Mouse (Mus musculus) MEL (cell line): Measurements from ENCODE around the gene Gm9817. TPM values are rescaled to one million over a fixed set of nuclear protein-coding genes. Genes with fewer than 3 reads are reported as not detected.

Source experiments
- DNase-seq: peaks from one replicate; pipeline ENCODE4 v3.0.0; 2011; ENCODE audit warnings: low read depth, low spot score
- H3K27ac ChIP-seq: 2 replicates; pipeline ENCODE4 v1.5.1; 2012; ENCODE audit warnings: low read depth, mild to moderate bottlenecking, control low read depth, low read length, moderate library complexity; ENCODE audit not compliant: control insufficient read depth
- H3K27me3 ChIP-seq, 2 experiments: fragments of 150-350 bp in 1 of 2; sonication (generic) in 1 of 2; 2 replicates each; pipeline ENCODE4 v1.6.1; 2012; ENCODE audit warnings: low read length in 2 of 2, mild to moderate bottlenecking in 2 of 2, improper control_type of control experiment in 1 of 2, moderate library complexity in 1 of 2; ENCODE audit not compliant: insufficient read depth in 2 of 2, control insufficient read depth in 1 of 2
- H3K36me3 ChIP-seq, 2 experiments: 2 replicates each; pipeline ENCODE4 v1.6.1; 2012 to 2014; ENCODE audit warnings: low read length in 2 of 2, improper control_type of control experiment in 1 of 2, inconsistent platforms in 1 of 2, mild to moderate bottlenecking in 1 of 2; ENCODE audit not compliant: insufficient read depth in 2 of 2, control insufficient read depth in 1 of 2
- H3K4me1 ChIP-seq, 2 experiments: fragments of 150-350 bp in 1 of 2; sonication (generic) in 1 of 2; 2 replicates each; pipeline ENCODE4 v1.6.1; 2012; ENCODE audit warnings: low read length in 2 of 2, improper control_type of control experiment in 1 of 2, mild to moderate bottlenecking in 1 of 2; ENCODE audit not compliant: insufficient read depth in 2 of 2, control insufficient read depth in 1 of 2
- H3K4me3 ChIP-seq, 2 experiments: fragments of 150-350 bp in 1 of 2; sonication (generic) in 1 of 2; 2 replicates each; pipeline ENCODE4 v1.5.1; 2012; ENCODE audit warnings: low read depth in 2 of 2, low read length in 2 of 2, mild to moderate bottlenecking in 2 of 2, moderate library complexity in 2 of 2, control low read depth in 1 of 2, improper control_type of control experiment in 1 of 2; ENCODE audit not compliant: control insufficient read depth in 1 of 2, insufficient read depth in 1 of 2
- H3K79me2 ChIP-seq: 2 replicates; pipeline ENCODE4 v1.6.1; 2012; ENCODE audit warnings: mild to moderate bottlenecking, low read length, moderate library complexity; ENCODE audit not compliant: control insufficient read depth, poor library complexity, insufficient read depth
- H3K9ac ChIP-seq: 2 replicates; pipeline ENCODE4 v1.6.1; 2012; ENCODE audit warnings: low read depth, mild to moderate bottlenecking, control low read depth, low read length, moderate library complexity; ENCODE audit not compliant: control insufficient read depth, poor library complexity, severe bottlenecking
- H3K9me3 ChIP-seq: fragments of 150-350 bp; sonication (generic); replicated peaks from 2 replicates; pipeline ENCODE4 v1.6.1; 2012; ENCODE audit warnings: mild to moderate bottlenecking, low read length, improper control_type of control experiment, moderate library complexity; ENCODE audit not compliant: insufficient read depth
- BHLHE40 ChIP-seq: IDR thresholded peaks from 2 replicates; pipeline ENCODE4 v1.6.1; 2012; ENCODE audit warnings: low read depth, mild to moderate bottlenecking, inconsistent platforms, low read length, improper control_type of control experiment, borderline replicate concordance
- CHD1 ChIP-seq: IDR thresholded peaks from 2 replicates; pipeline ENCODE4 v1.6.1; 2012; ENCODE audit warnings: low read depth, mild to moderate bottlenecking, inconsistent platforms, low read length, improper control_type of control experiment
- CHD2 ChIP-seq: IDR thresholded peaks from 2 replicates; pipeline ENCODE4 v1.6.1; 2011; ENCODE audit warnings: low read length, improper control_type of control experiment
- CTCF ChIP-seq, 3 experiments: IDR thresholded peaks in 2 of 3; conservative IDR thresholded peaks in 1 of 3; 2 replicates each; pipeline ENCODE4 v1.5.1; 2011 to 2012; ENCODE audit warnings: low read length in 3 of 3, low read depth in 2 of 3, mild to moderate bottlenecking in 2 of 3, improper control_type of control experiment in 1 of 3, inconsistent platforms in 1 of 3, mixed read lengths in 1 of 3, moderate library complexity in 1 of 3; ENCODE audit not compliant: control insufficient read depth in 1 of 3, insufficient read depth in 1 of 3, poor library complexity in 1 of 3, severe bottlenecking in 1 of 3
- E2F4 ChIP-seq: IDR thresholded peaks from 2 replicates; pipeline ENCODE4 v1.6.1; 2011; ENCODE audit warnings: low read depth, low read length, improper control_type of control experiment, borderline replicate concordance
- ELF1 ChIP-seq: IDR thresholded peaks from 2 replicates; pipeline ENCODE4 v1.6.1; 2014; ENCODE audit warnings: low read depth, mild to moderate bottlenecking, inconsistent platforms, low read length, improper control_type of control experiment, moderate library complexity
- EP300 ChIP-seq, 2 experiments: IDR thresholded peaks; 2 replicates each; pipeline ENCODE4 v1.6.1; 2011; ENCODE audit warnings: improper control_type of control experiment in 2 of 2, low read length in 2 of 2, low read depth in 1 of 2, mild to moderate bottlenecking in 1 of 2
- ETS1 ChIP-seq: IDR thresholded peaks from 2 replicates; pipeline ENCODE4 v1.6.1; 2012; ENCODE audit warnings: low read depth, mild to moderate bottlenecking, inconsistent platforms, low read length, improper control_type of control experiment, moderate library complexity
- GABPA ChIP-seq: IDR thresholded peaks from 2 replicates; pipeline ENCODE4 v1.6.1; 2012; ENCODE audit warnings: low read depth, mild to moderate bottlenecking, inconsistent platforms, low read length, improper control_type of control experiment, moderate library complexity
- JUND ChIP-seq: IDR thresholded peaks from 2 replicates; pipeline ENCODE4 v1.6.1; 2011; ENCODE audit warnings: low read depth, mild to moderate bottlenecking, improper control_type of control experiment, low read length
- MAX ChIP-seq: IDR thresholded peaks from 2 replicates; pipeline ENCODE4 v1.6.1; 2011; ENCODE audit warnings: low read length, improper control_type of control experiment
- MAZ ChIP-seq: IDR thresholded peaks from 2 replicates; pipeline ENCODE4 v1.6.1; 2012; ENCODE audit warnings: low read depth, mild to moderate bottlenecking, inconsistent platforms, low read length, improper control_type of control experiment
- MXI1 ChIP-seq: IDR thresholded peaks from 2 replicates; pipeline ENCODE4 v1.6.1; 2011; ENCODE audit warnings: mild to moderate bottlenecking, low read depth, low read length, improper control_type of control experiment
- MYB ChIP-seq: IDR thresholded peaks from 2 replicates; pipeline ENCODE4 v1.6.1; 2011; ENCODE audit warnings: mild to moderate bottlenecking, low read depth, low read length, improper control_type of control experiment
- MYC ChIP-seq: IDR thresholded peaks from 2 replicates; pipeline ENCODE4 v1.6.1; 2011; ENCODE audit warnings: low read depth, mild to moderate bottlenecking, low read length, improper control_type of control experiment, moderate library complexity
- NELFE ChIP-seq: IDR thresholded peaks from 2 replicates; pipeline ENCODE4 v1.6.1; 2011; ENCODE audit warnings: low read depth, low read length, improper control_type of control experiment
- NRF1 ChIP-seq: IDR thresholded peaks from 2 replicates; pipeline ENCODE4 v1.6.1; 2014; ENCODE audit warnings: low read depth, mild to moderate bottlenecking, inconsistent platforms, low read length, improper control_type of control experiment, moderate library complexity; ENCODE audit not compliant: poor library complexity, insufficient read depth, severe bottlenecking
- POLR2A ChIP-seq, 2 experiments: IDR thresholded peaks; 2 replicates each; pipeline ENCODE4 v1.6.1; 2011 to 2012; ENCODE audit warnings: low read length in 2 of 2, mild to moderate bottlenecking in 2 of 2, control low read depth in 1 of 2, improper control_type of control experiment in 1 of 2, low read depth in 1 of 2, moderate library complexity in 1 of 2; ENCODE audit not compliant: control insufficient read depth in 1 of 2, insufficient read depth in 1 of 2, poor library complexity in 1 of 2
- POLR2AphosphoS5 ChIP-seq: IDR thresholded peaks from 2 replicates; pipeline ENCODE4 v1.6.1; 2012; ENCODE audit warnings: low read depth, borderline replicate concordance, mild to moderate bottlenecking, inconsistent platforms, low read length, moderate library complexity, mixed read lengths
- RAD21 ChIP-seq: IDR thresholded peaks from 2 replicates; pipeline ENCODE4 v1.6.1; 2011; ENCODE audit warnings: mild to moderate bottlenecking, low read depth, low read length, improper control_type of control experiment
- SIN3A ChIP-seq: IDR thresholded peaks from 2 replicates; pipeline ENCODE4 v1.6.1; 2012; ENCODE audit warnings: low read length, improper control_type of control experiment, inconsistent platforms
- TAL1 ChIP-seq: IDR thresholded peaks from 2 replicates; pipeline ENCODE4 v1.6.1; 2012; ENCODE audit warnings: mild to moderate bottlenecking, inconsistent platforms, low read length, moderate library complexity, mixed read lengths
- TBP ChIP-seq: IDR thresholded peaks from 2 replicates; pipeline ENCODE4 v1.8.0; 2011; ENCODE audit warnings: low read depth, low read length, improper control_type of control experiment
- TCF12 ChIP-seq: IDR thresholded peaks from 2 replicates; pipeline ENCODE4 v1.6.1; 2014; ENCODE audit warnings: low read depth, mild to moderate bottlenecking, inconsistent platforms, low read length, improper control_type of control experiment, moderate library complexity
- UBTF ChIP-seq: IDR thresholded peaks from 2 replicates; pipeline ENCODE4 v1.6.1; 2012; ENCODE audit warnings: low read depth, mild to moderate bottlenecking, inconsistent platforms, low read length, improper control_type of control experiment, moderate library complexity, borderline replicate concordance; ENCODE audit not compliant: insufficient read depth
- USF1 ChIP-seq: IDR thresholded peaks from 2 replicates; pipeline ENCODE4 v1.6.1; 2014; ENCODE audit warnings: low read depth, mild to moderate bottlenecking, inconsistent platforms, low read length, improper control_type of control experiment, moderate library complexity
- USF2 ChIP-seq, 2 experiments: IDR thresholded peaks; 2 replicates each; pipeline ENCODE4 v1.6.1; 2011 to 2012; ENCODE audit warnings: improper control_type of control experiment in 2 of 2, low read length in 2 of 2, borderline replicate concordance in 1 of 2, inconsistent platforms in 1 of 2, low read depth in 1 of 2, mild to moderate bottlenecking in 1 of 2; ENCODE audit not compliant: insufficient read depth in 1 of 2
- ZC3H11A ChIP-seq: IDR thresholded peaks from 2 replicates; pipeline ENCODE4 v1.6.1; 2012; ENCODE audit warnings: low read depth, mild to moderate bottlenecking, inconsistent platforms, low read length, improper control_type of control experiment
- ZNF384 ChIP-seq: IDR thresholded peaks from 2 replicates; pipeline ENCODE4 v1.6.1; 2012; ENCODE audit warnings: low read depth, mild to moderate bottlenecking, inconsistent platforms, low read length, improper control_type of control experiment
- polyA plus RNA-seq, 2 experiments: library from polyadenylated mRNA; stranded (reverse) in 1 of 2; unstranded in 1 of 2; fragments of >175 nt in 1 of 2; fragments of >200 nt in 1 of 2; gene quantifications; 2 replicates each; pipeline versions ENCODE4 v1.2.1 to v1.2.4; 2012; ENCODE audit warnings: low replicate concordance in 2 of 2, low read depth in 1 of 2; ENCODE audit not compliant: insufficient read length in 2 of 2, insufficient read depth in 1 of 2, missing spikeins in 1 of 2
- total RNA-seq: library from RNA; depleted of rRNA; stranded (reverse); fragments of 300-350 nt; gene quantifications from 2 replicates; pipeline ENCODE4 v1.2.3, GENCODE M21; 2012

Gene Gm9817
- total and polyA plus RNA-seq, 3 experiments = 0.08 TPM; not detected in 2

DNA sequence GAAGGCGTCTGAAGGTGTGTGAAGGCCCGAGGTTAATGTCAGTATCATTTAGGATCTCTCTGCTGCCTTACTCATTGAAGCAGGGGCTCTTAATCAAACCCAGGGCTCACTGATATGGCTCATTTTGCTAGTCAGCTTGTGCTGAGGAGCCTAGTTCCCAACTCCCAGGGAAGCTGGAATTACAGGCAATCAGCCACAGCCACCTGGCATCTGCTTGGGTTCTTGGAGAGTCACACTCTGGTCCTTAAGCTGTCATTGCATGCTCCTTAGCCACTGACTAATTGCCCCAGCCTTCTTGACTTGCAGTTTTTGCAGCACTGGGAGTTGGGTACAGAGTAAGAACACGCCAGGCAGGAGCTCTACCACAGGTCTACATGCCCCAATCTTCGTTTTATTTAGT, 42.1 kb upstream of the Gm9817 start:
- Histone ChIP-seq H3K27ac (no peak overlapping the region), H3K27me3 (no peaks in the 10 kb centered on the region), H3K79me2 (no peaks in the 10 kb centered on the region), H3K36me3 (peaks cover 0 to 11% of the 10 kb centered on the region in 2 experiments; a peak in 2 of 4 replicates), H3K4me1 (peaks cover 0 to 17% of the 10 kb centered on the region in 2 experiments; a peak in 2 of 4 replicates), H3K9ac (no peak overlapping the region), H3K4me3 (no peak overlapping the region), H3K9me3 (no peaks in the 10 kb centered on the region)
- DNase-seq = no peak
- TF ChIP-seq CHD1 (no peak), TBP (no peak), NRF1 (no peak), JUND (no peak), E2F4 (no peak), MYB (no peak), TAL1 (no peak), NELFE (no peak), MYC (no peak), ZNF384 (no peak), USF2 (IDR thresholded peaks at IDR 0.05; ENCODE audit: borderline replicate concordance in 1 of 2, insufficient read depth in 1 of 2, low read depth in 1 of 2, low read length in 2 of 2) (no peak), ZC3H11A (no peak), BHLHE40 (no peak), TCF12 (no peak), GABPA (no peak), MXI1 (no peak), USF1 (no peak), CHD2 (no peak)

DNA sequence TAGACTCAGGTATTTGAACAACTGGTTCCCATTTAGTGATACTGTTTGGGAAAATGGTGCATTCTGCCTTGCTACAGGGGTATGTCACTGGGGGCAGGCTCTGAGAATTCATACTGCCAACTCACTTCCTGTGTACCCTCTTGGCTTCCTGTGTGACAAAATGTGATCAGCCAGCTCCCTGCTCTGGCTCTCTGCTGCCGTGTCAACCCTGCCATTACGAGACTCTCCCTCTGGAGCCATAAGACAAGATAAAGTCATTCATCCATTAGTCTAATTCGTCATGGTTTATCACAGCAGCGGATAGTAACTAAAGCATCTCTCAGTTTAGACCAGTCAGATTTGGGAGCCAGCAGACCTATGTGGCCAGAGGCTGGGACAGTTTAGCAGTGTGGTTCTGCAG, 38.3 kb upstream of the Gm9817 start:
- no peaks in the 10 kb centered on the region for H3K36me3 ChIP-seq
- TF ChIP-seq POLR2AphosphoS5 (no peak), TBP (no peak), POLR2A (IDR thresholded peaks at IDR 0.05; ENCODE audit: control insufficient read depth in 1 of 2, insufficient read depth in 1 of 2, low read depth in 1 of 2, low read length in 2 of 2, poor library complexity in 1 of 2) (no peak), E2F4 (no peak), MAX (no peak), SIN3A (no peak), ZNF384 (no peak), JUND (no peak), ELF1 (no peak), CTCF (IDR thresholded peaks at IDR 0.05 in 2 of 3, conservative IDR thresholded peaks at IDR 0.05 in 1 of 3; ENCODE audit: control insufficient read depth in 1 of 3, insufficient read depth in 1 of 3, low read depth in 2 of 3, low read length in 3 of 3, poor library complexity in 1 of 3, severe bottlenecking in 1 of 3) (no peak), EP300 (IDR thresholded peaks at IDR 0.05; ENCODE audit: low read depth in 1 of 2, low read length in 2 of 2) (no peak), ETS1 (no peak), MYC (no peak), RAD21 (no peak), UBTF (no peak), MAZ (no peak)
- no peaks in the 10 kb centered on the region; a peak in 1 of 4 replicates for H3K27me3 ChIP-seq
- no peaks in the 10 kb centered on the region for H3K4me1 ChIP-seq
- no peak overlapping the region for H3K9ac ChIP-seq
- H3K9me3 ChIP-seq = no peaks in the 10 kb centered on the region
- no peak overlapping the region for H3K27ac ChIP-seq
- H3K4me3 ChIP-seq = no peak overlapping the region
- DNase-seq = no peak
- no peaks in the 10 kb centered on the region for H3K79me2 ChIP-seq
